Comparison of ENCODE assay signal across 8 mouse cellular contexts in the genomic region with DNA sequence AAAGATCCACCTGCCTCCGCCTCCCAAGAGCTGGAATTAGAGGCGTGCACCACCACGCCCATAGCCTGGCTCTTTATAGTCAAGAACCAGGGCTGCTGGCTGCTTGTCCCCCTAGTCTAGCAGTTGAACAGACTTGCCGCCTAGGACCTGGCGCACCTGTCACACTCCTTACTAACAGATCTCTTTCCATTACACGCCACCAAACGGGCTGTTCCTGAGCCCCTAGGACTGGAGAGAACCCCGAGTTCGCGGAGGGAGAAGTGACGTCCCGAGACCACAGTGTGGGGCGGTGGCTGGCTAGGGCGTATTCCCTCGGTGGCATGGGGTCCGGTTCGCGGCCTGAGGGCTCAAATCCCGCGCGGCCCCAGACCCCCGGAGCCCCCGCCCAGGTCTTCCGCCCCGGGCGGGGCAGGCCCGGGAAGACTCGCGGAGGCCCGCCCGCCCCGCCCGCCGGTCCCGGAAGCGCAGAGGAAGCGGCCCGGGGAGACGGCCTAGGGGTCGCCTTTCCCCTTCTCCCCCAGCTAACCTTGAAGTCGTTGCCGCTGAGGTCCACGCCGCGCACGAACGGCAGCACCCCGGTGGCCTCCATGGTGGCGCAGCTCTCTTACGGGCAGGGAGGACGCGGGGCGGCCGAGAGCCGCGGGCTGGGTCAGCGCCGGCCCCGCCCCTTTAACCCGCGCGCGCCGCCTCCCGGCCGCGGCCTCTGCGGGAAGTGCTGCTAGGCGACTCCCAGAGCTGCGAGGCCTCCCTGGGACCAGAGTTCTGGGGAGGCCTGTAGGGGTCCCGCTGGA. TPM values are rescaled to one million over a fixed set of nuclear protein-coding genes. Genes with fewer than 3 reads are reported as not detected.
DNase-seq lines count a peak whose midpoint lies in the region; ATAC-seq and TF ChIP-seq lines count a peak whose summit lies in the region.

A gene (minus strand): TSS at position 663 of the 791 bp plus-strand sequence.

- peak within 1 kb of the TSS; percentile 71 for H3K4me3 ChIP-seq in cerebellum, adult 2 months (replicated peaks; ENCODE audit: insufficient read depth, low read depth, low read length)
- peak within 1 kb of the TSS; percentile 71 for H3K4me3 ChIP-seq in forebrain, postnatal 0 days (ENCODE audit: low read depth, low read length)
- peak within 1 kb of the TSS; percentile 89 for H3K4me3 ChIP-seq in lung, postnatal 0 days (ENCODE audit: low read depth, low read length)

- TF ChIP-seq POLR2A in cerebellum, adult 2 months (IDR thresholded peaks at IDR 0.05; ENCODE audit: borderline replicate concordance, insufficient read depth, low read length): peak; percentile 61

- peak; percentile 65 for ATAC-seq in forebrain, postnatal 0 days
- peak; percentile 84 for ATAC-seq in lung, postnatal 0 days

- peak; percentile 31 for DNase-seq in MEL-GATA-1-ER (ENCODE audit: extremely low read depth, low read depth)
- DNase-seq in cerebellum, adult 2 months: peak; percentile 82 to 83
- peak; percentile 75 for DNase-seq in forebrain, postnatal 0 days
- DNase-seq in heart, postnatal 4 days: peak; percentile 91
- peak; percentile 69 for DNase-seq in layer of hippocampus, adult 9-11 months
- peak; percentile 90 for DNase-seq in lung, postnatal 0 days (ENCODE audit: low spot score)
- DNase-seq in ovary, postnatal 14 days (ENCODE audit: low spot score): peak; percentile 79
- peak; percentile 87 for DNase-seq in thymus, postnatal 14 days

- no peak for TF ChIP-seq EP300 in lung, postnatal 0 days (IDR thresholded peaks at IDR 0.05)

- H3K4me2 ChIP-seq in forebrain, postnatal 0 days (ENCODE audit: low read depth): peak within 1 kb of the TSS; percentile 73
- H3K4me2 ChIP-seq in lung, postnatal 0 days (replicated peaks; ENCODE audit: low read depth, low read length): peak within 1 kb of the TSS; percentile 65

- peaks cover 45% of the 10 kb centered on the region for H3K36me3 ChIP-seq in forebrain, postnatal 0 days (ENCODE audit: insufficient read depth)
- H3K36me3 ChIP-seq in lung, postnatal 0 days (ENCODE audit: insufficient read depth, low read length): 0 out of 2 replicates have a peak, but pooled peaks cover 15% of the 10 kb centered on the region

- TF ChIP-seq CTCF in cerebellum, adult 2 months (IDR thresholded peaks at IDR 0.05; ENCODE audit: borderline replicate concordance, insufficient read depth, low read depth, low read length): peak; percentile 30; the same call in 1 of the 2 replicates
- peak; percentile 64 for TF ChIP-seq CTCF in forebrain, postnatal 0 days (IDR thresholded peaks at IDR 0.05; ENCODE audit: low read depth)
- peak; percentile 70 for TF ChIP-seq CTCF in lung, postnatal 0 days (IDR thresholded peaks at IDR 0.05)

- peak within 1 kb of the TSS; percentile 61 for H3K27ac ChIP-seq in cerebellum, adult 2 months (ENCODE audit: insufficient read depth, low read length)
- H3K27ac ChIP-seq in forebrain, postnatal 0 days (ENCODE audit: low read depth, low read length): peak within 1 kb of the TSS; percentile 90
- peak within 1 kb of the TSS; percentile 92 for H3K27ac ChIP-seq in lung, postnatal 0 days (ENCODE audit: low read length)

- H3K9me3 ChIP-seq in forebrain, postnatal 0 days (ENCODE audit: low read length): no peaks in the 10 kb centered on the region
- no peaks in the 10 kb centered on the region for H3K9me3 ChIP-seq in lung, postnatal 0 days (ENCODE audit: low read length)

- under 1% methylated on average over 69 of the region's 71 CpGs for WGBS in cerebellum, adult 2 months
- under 1% methylated on average over 59 of the region's 71 CpGs for WGBS in forebrain, postnatal 0 days
- WGBS in lung, postnatal 0 days: under 1% methylated on average over 37 of the region's 71 CpGs

- peak within 1 kb of the TSS; percentile 78 for H3K9ac ChIP-seq in forebrain, postnatal 0 days
- peak within 1 kb of the TSS; percentile 86 for H3K9ac ChIP-seq in lung, postnatal 0 days (replicated peaks; ENCODE audit: low read depth)

- no peaks in the 10 kb centered on the region for H3K27me3 ChIP-seq in cerebellum, adult 2 months (ENCODE audit: control insufficient read depth, insufficient read depth, low read length)
- no peaks in the 10 kb centered on the region for H3K27me3 ChIP-seq in forebrain, postnatal 0 days (ENCODE audit: insufficient read depth, low read length)
- H3K27me3 ChIP-seq in lung, postnatal 0 days (replicated peaks; ENCODE audit: insufficient read depth, low read length): no peaks in the 10 kb centered on the region

- H3K4me1 ChIP-seq in cerebellum, adult 2 months (ENCODE audit: control insufficient read depth, insufficient read depth, low read length): peaks cover 4% of the 10 kb centered on the region
- peaks cover 10% of the 10 kb centered on the region for H3K4me1 ChIP-seq in forebrain, postnatal 0 days (ENCODE audit: insufficient read depth)
- H3K4me1 ChIP-seq in lung, postnatal 0 days (ENCODE audit: insufficient read depth, low read depth, low read length): peaks cover 13% of the 10 kb centered on the region; the same call in 1 of the 2 replicates

RNA-seq across cellular contexts. Expression of the gene that starts here (rescaled TPM):
- 160 and 177 TPM in 2 replicates for polyA plus RNA-seq in cerebellum, adult 2 months (2012; rRNA removed)
- 80.7 and 104 TPM in 2 replicates for total RNA-seq in forebrain, postnatal 0 days (2014; rRNA removed)
- 31.7 and 37.4 TPM in 2 replicates for polyA plus RNA-seq in forebrain, postnatal 0 days (2015; fragmentation: Nextera tagmentation; extraction: Ambion mirVana)
- total RNA-seq in heart, postnatal 4 days (2021): 100 to 1,000 TPM; 104 to 107 TPM
- polyA plus RNA-seq in lung, postnatal 0 days (2015; fragmentation: Nextera tagmentation; extraction: Ambion mirVana): 72.4 and 77.3 TPM in 2 replicates

Comparison
In these comparisons a context has a peak if more than half of its experiments do, and no peak if none do; other contexts are left out.
1. Peak in every context shown above with its lines: DNase-seq, ATAC-seq, H3K4me3 ChIP-seq and H3K27ac ChIP-seq.
2. DNase-seq: peak in every context shown above with its lines; median percentile 91 in heart, postnatal 4 days; 90 in lung, postnatal 0 days; 87 in thymus, postnatal 14 days; 82 in cerebellum, adult 2 months; 79 in ovary, postnatal 14 days; 75 in forebrain, postnatal 0 days; 69 in layer of hippocampus, adult 9-11 months; 31 in MEL-GATA-1-ER.